In the genomic region with DNA sequence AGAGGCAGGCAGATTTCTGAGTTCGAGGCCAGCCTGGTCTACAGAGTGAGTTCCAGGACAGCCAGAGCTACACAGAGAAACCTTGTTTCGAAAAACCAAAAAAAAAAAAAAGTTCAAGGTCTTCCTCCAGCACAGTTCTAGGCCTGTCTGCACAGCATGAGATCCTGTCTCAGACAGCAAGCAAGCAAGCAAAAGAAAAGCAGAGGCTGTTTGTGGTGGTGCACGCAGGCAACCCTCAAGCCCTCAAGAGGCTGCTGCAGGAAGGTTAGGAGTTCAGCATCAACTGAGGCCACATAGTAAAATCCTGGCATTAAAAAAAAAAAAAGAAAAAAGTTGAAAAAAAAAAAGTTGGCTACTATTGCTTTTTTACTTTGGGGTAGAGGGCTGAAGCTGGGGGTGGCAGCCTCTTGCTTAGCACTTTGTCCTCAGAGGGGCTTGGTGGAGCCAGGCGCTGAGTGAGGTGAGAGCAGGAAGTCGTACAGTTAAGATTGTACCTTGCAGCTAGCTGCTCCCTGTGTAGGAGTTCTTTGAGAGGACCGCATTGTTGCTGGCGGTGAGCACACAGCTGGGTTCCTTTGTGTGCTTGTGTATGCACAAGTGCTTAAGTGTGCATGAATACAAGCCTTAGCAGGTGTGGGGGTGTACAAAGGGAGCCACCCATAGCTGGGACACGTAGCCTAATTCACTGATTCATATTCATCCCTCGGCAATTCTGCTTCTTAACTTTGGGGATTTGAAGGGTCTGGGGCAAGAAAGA, we compare ENCODE assay signal across 8 mouse cellular contexts. TPM values are rescaled to one million over a fixed set of nuclear protein-coding genes. Genes with fewer than 3 reads are reported as not detected.
DNase-seq lines count a peak whose midpoint lies in the region; ATAC-seq lines count a peak whose summit lies in the region.

No protein-coding gene starts in this region.

- no peaks in the 10 kb centered on the region for H3K9me3 ChIP-seq in liver, embryonic 11.5 days (ENCODE audit: control insufficient read depth, low read length)
- H3K9me3 ChIP-seq in forebrain, embryonic 10.5 days, result no peaks in the 10 kb centered on the region
- H3K9me3 ChIP-seq in limb, embryonic 15.5 days, result no peaks in the 10 kb centered on the region

- peak overlapping the region; percentile 39; the same call in 1 of the 2 replicates for H3K9ac ChIP-seq in liver, embryonic 11.5 days (ENCODE audit: low read depth, low read length)
- no peak overlapping the region for H3K9ac ChIP-seq in limb, embryonic 15.5 days

- 67% methylated on average over 9 of the region's 9 CpGs for WGBS in liver, embryonic 11.5 days
- WGBS in forebrain, embryonic 10.5 days, result 29% methylated on average over 9 of the region's 9 CpGs
- 65% methylated on average over 9 of the region's 9 CpGs for WGBS in limb, embryonic 15.5 days

- no peak overlapping the region for H3K4me3 ChIP-seq in liver, embryonic 11.5 days (ENCODE audit: low read depth, low read length)
- peak overlapping the region; percentile 43 for H3K4me3 ChIP-seq in forebrain, embryonic 10.5 days
- H3K4me3 ChIP-seq in limb, embryonic 15.5 days, result no peak overlapping the region

- H3K27me3 ChIP-seq in liver, embryonic 11.5 days (replicated peaks; ENCODE audit: control insufficient read depth, insufficient read depth, low read length), result no peaks in the 10 kb centered on the region
- H3K27me3 ChIP-seq in forebrain, embryonic 10.5 days (ENCODE audit: poor library complexity, severe bottlenecking), result no peaks in the 10 kb centered on the region
- H3K27me3 ChIP-seq in limb, embryonic 15.5 days, result no peaks in the 10 kb centered on the region

- peak overlapping the region; percentile 60 for H3K4me2 ChIP-seq in liver, embryonic 11.5 days
- peak overlapping the region; percentile 43; the same call in 1 of the 2 replicates for H3K4me2 ChIP-seq in limb, embryonic 15.5 days

- ATAC-seq in liver, embryonic 11.5 days (replicated peaks; ENCODE audit: low FRiP score), result no peak
- no peak for ATAC-seq in limb, embryonic 15.5 days (ENCODE audit: insufficient number of reproducible peaks, low FRiP score, low TSS enrichment, low read depth)
- no peak for ATAC-seq in megakaryocyte, adult 5-6 weeks (ENCODE audit: poor library complexity, severe bottlenecking)

- H3K27ac ChIP-seq in liver, embryonic 11.5 days (ENCODE audit: low read depth, low read length), result no peak overlapping the region
- H3K27ac ChIP-seq in forebrain, embryonic 10.5 days, result peak overlapping the region; percentile 85
- peak overlapping the region; percentile 48; the same call in 1 of the 2 replicates for H3K27ac ChIP-seq in limb, embryonic 15.5 days

- H3K36me3 ChIP-seq in liver, embryonic 11.5 days (ENCODE audit: control insufficient read depth, insufficient read depth, low read length), result peaks cover 15% of the 10 kb centered on the region; the same call in 1 of the 2 replicates
- peaks cover 55% of the 10 kb centered on the region for H3K36me3 ChIP-seq in forebrain, embryonic 10.5 days (replicated peaks)
- H3K36me3 ChIP-seq in limb, embryonic 15.5 days, result peaks cover 42% of the 10 kb centered on the region

- DNase-seq in liver, embryonic 11.5 days (ENCODE audit: low spot score), result no peak
- no peak for DNase-seq in liver
- peak; percentile 41 for DNase-seq in forebrain, embryonic 10.5 days (ENCODE audit: extremely low spot score, low spot score)
- DNase-seq in thymus, postnatal 10 days (ENCODE audit: low spot score in 2 of 2), result peak; percentile 55 to 59
- DNase-seq in MN1 (ENCODE audit: low spot score), result no peak
- no peak for DNase-seq in layer of hippocampus, adult 9-10 months (ENCODE audit: low spot score)

- H3K4me1 ChIP-seq in liver, embryonic 11.5 days (replicated peaks; ENCODE audit: control insufficient read depth, insufficient read depth, low read length), result 0 out of 2 replicates have a peak, but pooled peaks cover 5% of the 10 kb centered on the region
- H3K4me1 ChIP-seq in forebrain, embryonic 10.5 days, result peaks cover 28% of the 10 kb centered on the region
- H3K4me1 ChIP-seq in limb, embryonic 15.5 days, result peaks cover 18% of the 10 kb centered on the region

RNA-seq across cellular contexts. Expression of gene Twf2, which starts 8.1 kb away (rescaled TPM):
- 58.4 and 61.1 TPM in 2 replicates for polyA plus RNA-seq in liver, embryonic 11.5 days (2014; fragmentation: Nextera tagmentation; extraction: Ambion mirVana)
- polyA plus RNA-seq in forebrain, embryonic 10.5 days (2016; fragmentation: Nextera tagmentation; extraction: Ambion mirVana), result 70.9 and 71.8 TPM in 2 replicates
- polyA plus RNA-seq in limb, embryonic 15.5 days (2015; fragmentation: Nextera tagmentation; extraction: Ambion mirVana), result 60.0 and 68.5 TPM in 2 replicates
- total RNA-seq in megakaryocyte, adult 5-6 weeks (2015), result 76.8 and 79.8 TPM in 2 replicates
- 109 and 110 TPM in 2 replicates for total RNA-seq in megakaryocyte, adult 5-6 weeks (2017)

RNA-seq across cellular contexts. Expression of gene Tlr9, which starts 11.4 kb away (rescaled TPM):
- polyA plus RNA-seq in liver, embryonic 11.5 days (2014; fragmentation: Nextera tagmentation; extraction: Ambion mirVana), result not detected in 2 replicates
- polyA plus RNA-seq in forebrain, embryonic 10.5 days (2016; fragmentation: Nextera tagmentation; extraction: Ambion mirVana), result 0.04 TPM in 1 of 2 replicates, not detected in the other
- 0.07 and 0.12 TPM in 2 replicates for polyA plus RNA-seq in limb, embryonic 15.5 days (2015; fragmentation: Nextera tagmentation; extraction: Ambion mirVana)
- total RNA-seq in megakaryocyte, adult 5-6 weeks (2015), result 47.5 and 51.3 TPM in 2 replicates
- 7.4 and 10.9 TPM in 2 replicates for total RNA-seq in megakaryocyte, adult 5-6 weeks (2017)

RNA-seq across cellular contexts. Expression of gene Ppm1m, which starts 11.5 kb away (rescaled TPM):
- 25.3 and 26.9 TPM in 2 replicates for polyA plus RNA-seq in liver, embryonic 11.5 days (2014; fragmentation: Nextera tagmentation; extraction: Ambion mirVana)
- 42.0 and 50.7 TPM in 2 replicates for polyA plus RNA-seq in forebrain, embryonic 10.5 days (2016; fragmentation: Nextera tagmentation; extraction: Ambion mirVana)
- 48.6 and 52.2 TPM in 2 replicates for polyA plus RNA-seq in limb, embryonic 15.5 days (2015; fragmentation: Nextera tagmentation; extraction: Ambion mirVana)
- 42.3 and 52.2 TPM in 2 replicates for total RNA-seq in megakaryocyte, adult 5-6 weeks (2015)
- 46.4 and 49.6 TPM in 2 replicates for total RNA-seq in megakaryocyte, adult 5-6 weeks (2017)

RNA-seq across cellular contexts. Expression of gene Alas1, which starts 37.4 kb away (rescaled TPM):
- polyA plus RNA-seq in liver, embryonic 11.5 days (2014; fragmentation: Nextera tagmentation; extraction: Ambion mirVana), result 57.4 and 67.9 TPM in 2 replicates
- 74.2 and 75.2 TPM in 2 replicates for polyA plus RNA-seq in forebrain, embryonic 10.5 days (2016; fragmentation: Nextera tagmentation; extraction: Ambion mirVana)
- polyA plus RNA-seq in limb, embryonic 15.5 days (2015; fragmentation: Nextera tagmentation; extraction: Ambion mirVana), result 100 and 110 TPM in 2 replicates
- total RNA-seq in megakaryocyte, adult 5-6 weeks (2015), result 84.6 and 91.1 TPM in 2 replicates
- total RNA-seq in megakaryocyte, adult 5-6 weeks (2017), result 110 and 116 TPM in 2 replicates

RNA-seq across cellular contexts. Expression of gene Wdr82, which starts 40.3 kb away (rescaled TPM):
- polyA plus RNA-seq in liver, embryonic 11.5 days (2014; fragmentation: Nextera tagmentation; extraction: Ambion mirVana), result 18.8 TPM in 2 replicates
- polyA plus RNA-seq in forebrain, embryonic 10.5 days (2016; fragmentation: Nextera tagmentation; extraction: Ambion mirVana), result 28.3 and 30.2 TPM in 2 replicates
- 23.5 and 29.2 TPM in 2 replicates for polyA plus RNA-seq in limb, embryonic 15.5 days (2015; fragmentation: Nextera tagmentation; extraction: Ambion mirVana)
- total RNA-seq in megakaryocyte, adult 5-6 weeks (2015), result 41.5 and 49.1 TPM in 2 replicates
- 49.8 and 61.9 TPM in 2 replicates for total RNA-seq in megakaryocyte, adult 5-6 weeks (2017)

Comparison
In these comparisons a context has a peak if more than half of its experiments do, and no peak if none do; other contexts are left out.
1. DNase-seq: peak in forebrain, embryonic 10.5 days (single experiment) and thymus, postnatal 10 days (2 of 2); none in liver, embryonic 11.5 days (single experiment), liver (single experiment), MN1 (single experiment) and layer of hippocampus, adult 9-10 months (single experiment).